Mouse (Mus musculus): ENCODE measurements around the gene Hils1.

DNA sequence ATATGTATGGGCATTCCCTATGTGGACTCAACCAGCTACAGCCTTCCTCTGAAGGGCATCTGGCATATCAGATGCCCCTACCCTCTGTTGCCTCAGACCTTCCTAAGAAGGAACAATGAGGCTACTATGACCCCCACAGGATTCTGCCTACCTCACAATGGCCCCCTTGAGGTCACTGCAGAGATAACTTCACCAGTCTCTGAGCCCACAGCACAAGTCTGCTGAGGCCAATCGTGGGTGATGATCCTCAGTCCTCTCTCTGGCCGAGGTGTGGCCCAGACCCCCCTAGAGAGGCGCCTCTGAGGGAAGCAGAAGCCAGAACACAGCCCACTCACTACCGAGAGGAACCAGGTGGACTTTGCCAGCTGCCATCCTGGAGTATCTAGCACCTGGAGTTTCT lies at the start of gene Hils1:
- TF ChIP-seq UBTF (IDR thresholded peaks at IDR 0.05; ENCODE audit: borderline replicate concordance, insufficient read depth, low read depth, low read length) (no peak), HCFC1 (IDR thresholded peaks at IDR 0.05; ENCODE audit: low read depth, low read length) (no peak), MAX (IDR thresholded peaks at IDR 0.05; ENCODE audit: low read length) (no peak)
